Comparison of ENCODE assay signal across 8 mouse cellular contexts in genomic region chr5:102070414-102070768, GRCm38 (mm10). TPM values are rescaled to one million over a fixed set of nuclear protein-coding genes. Genes with fewer than 3 reads are reported as not detected.
A peak's percentile ranks its signal among the peaks of the same experiment; 100 is the strongest.
DNase-seq lines count a peak whose midpoint lies in the region; ATAC-seq and TF ChIP-seq lines count a peak whose summit lies in the region.

No protein-coding gene starts in this region.

- no peaks in the 10 kb centered on the region for H3K27me3 ChIP-seq in heart, embryonic 10.5 days (ENCODE audit: insufficient read depth, poor library complexity, severe bottlenecking)
- no peaks in the 10 kb centered on the region for H3K27me3 ChIP-seq in limb, embryonic 15.5 days

- WGBS in bone marrow, adult 2 months = 4% methylated on average over 6 of the region's 6 CpGs
- 13% methylated on average over 6 of the region's 6 CpGs for WGBS in heart, embryonic 10.5 days
- 13% methylated on average over 6 of the region's 6 CpGs for WGBS in limb, embryonic 15.5 days

- peak overlapping the region; percentile 97 for H3K4me3 ChIP-seq in gastrocnemius, adult 2 months
- peak overlapping the region; percentile 70 for H3K4me3 ChIP-seq in bone marrow, adult 2 months (replicated peaks; ENCODE audit: control insufficient read depth, low read depth, low read length)
- H3K4me3 ChIP-seq in heart, embryonic 10.5 days = peak overlapping the region; percentile 97
- H3K4me3 ChIP-seq in limb, embryonic 15.5 days = peak overlapping the region; percentile 90

- H3K9ac ChIP-seq in limb, embryonic 15.5 days = peak overlapping the region; percentile 98

- no peak for TF ChIP-seq POLR2A in bone marrow, adult 2 months (IDR thresholded peaks at IDR 0.05; ENCODE audit: borderline replicate concordance, control insufficient read depth, low read depth, low read length)

- H3K4me2 ChIP-seq in limb, embryonic 15.5 days = peak overlapping the region; percentile 70

- no peaks in the 10 kb centered on the region for H3K9me3 ChIP-seq in heart, embryonic 10.5 days
- H3K9me3 ChIP-seq in limb, embryonic 15.5 days = no peaks in the 10 kb centered on the region

- no peak for TF ChIP-seq CTCF in gastrocnemius, adult 2 months (IDR thresholded peaks at IDR 0.05)
- no peak for TF ChIP-seq CTCF in bone marrow, adult 2 months (IDR thresholded peaks at IDR 0.05; ENCODE audit: control insufficient read depth, insufficient read depth, low read length)

- H3K36me3 ChIP-seq in heart, embryonic 10.5 days = peaks cover 5% of the 10 kb centered on the region; the same call in 1 of the 2 replicates
- H3K36me3 ChIP-seq in limb, embryonic 15.5 days = no peaks in the 10 kb centered on the region

- H3K4me1 ChIP-seq in bone marrow, adult 2 months (ENCODE audit: control insufficient read depth, insufficient read depth, low read length) = no peaks in the 10 kb centered on the region
- H3K4me1 ChIP-seq in heart, embryonic 10.5 days = peaks cover 17% of the 10 kb centered on the region
- peaks cover 23% of the 10 kb centered on the region for H3K4me1 ChIP-seq in limb, embryonic 15.5 days

- H3K27ac ChIP-seq in gastrocnemius, adult 2 months = peak overlapping the region; percentile 94
- peak overlapping the region; percentile 77 for H3K27ac ChIP-seq in bone marrow, adult 2 months (ENCODE audit: control insufficient read depth, insufficient read depth, low read depth, low read length, poor library complexity)
- H3K27ac ChIP-seq in heart, embryonic 10.5 days = peak overlapping the region; percentile 99
- H3K27ac ChIP-seq in limb, embryonic 15.5 days = peak overlapping the region; percentile 95

- DNase-seq in gastrocnemius, adult 2 months = peak; percentile 39
- no peak for DNase-seq in gastrocnemius, postnatal 36 days
- DNase-seq in heart, embryonic 10.5 days (ENCODE audit: low spot score) = no peak
- peak; percentile 24 to 56 for DNase-seq in monocyte, adult 2 months (ENCODE audit: low read depth in 1 of 2, low spot score in 2 of 2)
- DNase-seq in frontal cortex, postnatal 10 days (ENCODE audit: low spot score in 2 of 2) = no peak
- DNase-seq in cerebellum, adult 18-20 months = no peak

- intact Hi-C loops in gastrocnemius, adult 2 months (cut with DNase I) = loop anchor here (5.0 kb wide), 2 partner anchors 68 to 138 kb away; no protein-coding TSS in a partner anchor
- intact Hi-C loops in gastrocnemius, postnatal 36 days (cut with DNase I) = loop anchor here (10.0 kb wide), 1 partner anchor 136 kb away; no protein-coding TSS in a partner anchor

- no peak for ATAC-seq in limb, embryonic 15.5 days (ENCODE audit: insufficient number of reproducible peaks, low FRiP score, low TSS enrichment, low read depth)

RNA-seq across cellular contexts. Expression of gene Wdfy3, which starts 0.7 kb away (rescaled TPM):
- 10 to 100 TPM; 20.0 to 23.9 TPM for total RNA-seq in gastrocnemius, adult 2 months (2021)
- total RNA-seq in gastrocnemius, postnatal 36 days (2021) = 10 to 100 TPM; 18.3 to 21.2 TPM
- 5.2 and 13.7 TPM in 2 replicates for polyA plus RNA-seq in bone marrow, adult 2 months (2011; ENCODE audit: insufficient read depth, insufficient read length, low replicate concordance, missing spikeins)
- polyA plus RNA-seq in heart, embryonic 10.5 days (2016; fragmentation: Nextera tagmentation; extraction: Ambion mirVana) = 11.3 and 14.4 TPM in 2 replicates
- polyA plus RNA-seq in limb, embryonic 15.5 days (2015; fragmentation: Nextera tagmentation; extraction: Ambion mirVana) = 12.3 and 14.4 TPM in 2 replicates

Comparison
In these comparisons a context has a peak if more than half of its experiments do, and no peak if none do; other contexts are left out.
1. DNase-seq: peak in gastrocnemius, adult 2 months (single experiment) and monocyte, adult 2 months (2 of 2); none in gastrocnemius, postnatal 36 days (0 of 2), heart, embryonic 10.5 days (single experiment), frontal cortex, postnatal 10 days (0 of 2) and cerebellum, adult 18-20 months (0 of 2).
2. Peak in every context shown above with its lines, with median percentiles within 50 percentile points of each other: H3K27ac ChIP-seq and H3K4me3 ChIP-seq.